Mouse (Mus musculus) MEL (cell line): ENCODE results near the gene Ifih1. TPM values are rescaled to one million over a fixed set of nuclear protein-coding genes. Genes with fewer than 3 reads are reported as not detected.

Experiments used
- DNase-seq: peaks from one replicate; pipeline ENCODE4 v3.0.0; 2011; ENCODE audit warnings: low read depth, low spot score
- H3K27ac ChIP-seq: 2 replicates; pipeline ENCODE4 v1.5.1; 2012; ENCODE audit warnings: low read depth, mild to moderate bottlenecking, control low read depth, low read length, moderate library complexity; ENCODE audit not compliant: control insufficient read depth
- H3K27me3 ChIP-seq, 2 experiments: fragments of 150-350 bp in 1 of 2; sonication (generic) in 1 of 2; 2 replicates each; pipeline ENCODE4 v1.6.1; 2012; ENCODE audit warnings: low read length in 2 of 2, mild to moderate bottlenecking in 2 of 2, improper control_type of control experiment in 1 of 2, moderate library complexity in 1 of 2; ENCODE audit not compliant: insufficient read depth in 2 of 2, control insufficient read depth in 1 of 2
- H3K36me3 ChIP-seq, 2 experiments: 2 replicates each; pipeline ENCODE4 v1.6.1; 2012 to 2014; ENCODE audit warnings: low read length in 2 of 2, improper control_type of control experiment in 1 of 2, inconsistent platforms in 1 of 2, mild to moderate bottlenecking in 1 of 2; ENCODE audit not compliant: insufficient read depth in 2 of 2, control insufficient read depth in 1 of 2
- H3K4me1 ChIP-seq, 2 experiments: fragments of 150-350 bp in 1 of 2; sonication (generic) in 1 of 2; 2 replicates each; pipeline ENCODE4 v1.6.1; 2012; ENCODE audit warnings: low read length in 2 of 2, improper control_type of control experiment in 1 of 2, mild to moderate bottlenecking in 1 of 2; ENCODE audit not compliant: insufficient read depth in 2 of 2, control insufficient read depth in 1 of 2
- H3K4me3 ChIP-seq, 2 experiments: fragments of 150-350 bp in 1 of 2; sonication (generic) in 1 of 2; 2 replicates each; pipeline ENCODE4 v1.5.1; 2012; ENCODE audit warnings: low read depth in 2 of 2, low read length in 2 of 2, mild to moderate bottlenecking in 2 of 2, moderate library complexity in 2 of 2, control low read depth in 1 of 2, improper control_type of control experiment in 1 of 2; ENCODE audit not compliant: control insufficient read depth in 1 of 2, insufficient read depth in 1 of 2
- H3K79me2 ChIP-seq: 2 replicates; pipeline ENCODE4 v1.6.1; 2012; ENCODE audit warnings: mild to moderate bottlenecking, low read length, moderate library complexity; ENCODE audit not compliant: control insufficient read depth, poor library complexity, insufficient read depth
- H3K9ac ChIP-seq: 2 replicates; pipeline ENCODE4 v1.6.1; 2012; ENCODE audit warnings: low read depth, mild to moderate bottlenecking, control low read depth, low read length, moderate library complexity; ENCODE audit not compliant: control insufficient read depth, poor library complexity, severe bottlenecking
- H3K9me3 ChIP-seq: fragments of 150-350 bp; sonication (generic); replicated peaks from 2 replicates; pipeline ENCODE4 v1.6.1; 2012; ENCODE audit warnings: mild to moderate bottlenecking, low read length, improper control_type of control experiment, moderate library complexity; ENCODE audit not compliant: insufficient read depth
- BHLHE40 ChIP-seq: IDR thresholded peaks from 2 replicates; pipeline ENCODE4 v1.6.1; 2012; ENCODE audit warnings: low read depth, mild to moderate bottlenecking, inconsistent platforms, low read length, improper control_type of control experiment, borderline replicate concordance
- CHD2 ChIP-seq: IDR thresholded peaks from 2 replicates; pipeline ENCODE4 v1.6.1; 2011; ENCODE audit warnings: low read length, improper control_type of control experiment
- E2F4 ChIP-seq: IDR thresholded peaks from 2 replicates; pipeline ENCODE4 v1.6.1; 2011; ENCODE audit warnings: low read depth, low read length, improper control_type of control experiment, borderline replicate concordance
- ELF1 ChIP-seq: IDR thresholded peaks from 2 replicates; pipeline ENCODE4 v1.6.1; 2014; ENCODE audit warnings: low read depth, mild to moderate bottlenecking, inconsistent platforms, low read length, improper control_type of control experiment, moderate library complexity
- EP300 ChIP-seq, 2 experiments: IDR thresholded peaks; 2 replicates each; pipeline ENCODE4 v1.6.1; 2011; ENCODE audit warnings: improper control_type of control experiment in 2 of 2, low read length in 2 of 2, low read depth in 1 of 2, mild to moderate bottlenecking in 1 of 2
- ETS1 ChIP-seq: IDR thresholded peaks from 2 replicates; pipeline ENCODE4 v1.6.1; 2012; ENCODE audit warnings: low read depth, mild to moderate bottlenecking, inconsistent platforms, low read length, improper control_type of control experiment, moderate library complexity
- GABPA ChIP-seq: IDR thresholded peaks from 2 replicates; pipeline ENCODE4 v1.6.1; 2012; ENCODE audit warnings: low read depth, mild to moderate bottlenecking, inconsistent platforms, low read length, improper control_type of control experiment, moderate library complexity
- GATA1 ChIP-seq: IDR thresholded peaks from 2 replicates; pipeline ENCODE4 v1.6.1; 2011; ENCODE audit warnings: low read depth, low read length, improper control_type of control experiment
- HCFC1 ChIP-seq: IDR thresholded peaks from 2 replicates; pipeline ENCODE4 v1.6.1; 2012; ENCODE audit warnings: low read depth, mild to moderate bottlenecking, inconsistent platforms, low read length, improper control_type of control experiment, moderate library complexity
- JUND ChIP-seq: IDR thresholded peaks from 2 replicates; pipeline ENCODE4 v1.6.1; 2011; ENCODE audit warnings: low read depth, mild to moderate bottlenecking, improper control_type of control experiment, low read length
- KAT2A ChIP-seq: conservative IDR thresholded peaks from 2 replicates; pipeline ENCODE4 v1.6.1; 2012; ENCODE audit warnings: low read depth, low read length, improper control_type of control experiment, inconsistent platforms
- MAX ChIP-seq: IDR thresholded peaks from 2 replicates; pipeline ENCODE4 v1.6.1; 2011; ENCODE audit warnings: low read length, improper control_type of control experiment
- MAZ ChIP-seq: IDR thresholded peaks from 2 replicates; pipeline ENCODE4 v1.6.1; 2012; ENCODE audit warnings: low read depth, mild to moderate bottlenecking, inconsistent platforms, low read length, improper control_type of control experiment
- MXI1 ChIP-seq: IDR thresholded peaks from 2 replicates; pipeline ENCODE4 v1.6.1; 2011; ENCODE audit warnings: mild to moderate bottlenecking, low read depth, low read length, improper control_type of control experiment
- MYB ChIP-seq: IDR thresholded peaks from 2 replicates; pipeline ENCODE4 v1.6.1; 2011; ENCODE audit warnings: mild to moderate bottlenecking, low read depth, low read length, improper control_type of control experiment
- MYC ChIP-seq: IDR thresholded peaks from 2 replicates; pipeline ENCODE4 v1.6.1; 2011; ENCODE audit warnings: low read depth, mild to moderate bottlenecking, low read length, improper control_type of control experiment, moderate library complexity
- NRF1 ChIP-seq: IDR thresholded peaks from 2 replicates; pipeline ENCODE4 v1.6.1; 2014; ENCODE audit warnings: low read depth, mild to moderate bottlenecking, inconsistent platforms, low read length, improper control_type of control experiment, moderate library complexity; ENCODE audit not compliant: poor library complexity, insufficient read depth, severe bottlenecking
- POLR2A ChIP-seq, 2 experiments: IDR thresholded peaks; 2 replicates each; pipeline ENCODE4 v1.6.1; 2011 to 2012; ENCODE audit warnings: low read length in 2 of 2, mild to moderate bottlenecking in 2 of 2, control low read depth in 1 of 2, improper control_type of control experiment in 1 of 2, low read depth in 1 of 2, moderate library complexity in 1 of 2; ENCODE audit not compliant: control insufficient read depth in 1 of 2, insufficient read depth in 1 of 2, poor library complexity in 1 of 2
- POLR2AphosphoS2 ChIP-seq: IDR thresholded peaks from 2 replicates; pipeline ENCODE4 v1.6.1; 2011; ENCODE audit warnings: low read length, improper control_type of control experiment
- POLR2AphosphoS5 ChIP-seq: IDR thresholded peaks from 2 replicates; pipeline ENCODE4 v1.6.1; 2012; ENCODE audit warnings: low read depth, borderline replicate concordance, mild to moderate bottlenecking, inconsistent platforms, low read length, moderate library complexity, mixed read lengths
- RAD21 ChIP-seq: IDR thresholded peaks from 2 replicates; pipeline ENCODE4 v1.6.1; 2011; ENCODE audit warnings: mild to moderate bottlenecking, low read depth, low read length, improper control_type of control experiment
- TAL1 ChIP-seq: IDR thresholded peaks from 2 replicates; pipeline ENCODE4 v1.6.1; 2012; ENCODE audit warnings: mild to moderate bottlenecking, inconsistent platforms, low read length, moderate library complexity, mixed read lengths
- TBP ChIP-seq: IDR thresholded peaks from 2 replicates; pipeline ENCODE4 v1.8.0; 2011; ENCODE audit warnings: low read depth, low read length, improper control_type of control experiment
- TCF12 ChIP-seq: IDR thresholded peaks from 2 replicates; pipeline ENCODE4 v1.6.1; 2014; ENCODE audit warnings: low read depth, mild to moderate bottlenecking, inconsistent platforms, low read length, improper control_type of control experiment, moderate library complexity
- UBTF ChIP-seq: IDR thresholded peaks from 2 replicates; pipeline ENCODE4 v1.6.1; 2012; ENCODE audit warnings: low read depth, mild to moderate bottlenecking, inconsistent platforms, low read length, improper control_type of control experiment, moderate library complexity, borderline replicate concordance; ENCODE audit not compliant: insufficient read depth
- USF2 ChIP-seq, 2 experiments: IDR thresholded peaks; 2 replicates each; pipeline ENCODE4 v1.6.1; 2011 to 2012; ENCODE audit warnings: improper control_type of control experiment in 2 of 2, low read length in 2 of 2, borderline replicate concordance in 1 of 2, inconsistent platforms in 1 of 2, low read depth in 1 of 2, mild to moderate bottlenecking in 1 of 2; ENCODE audit not compliant: insufficient read depth in 1 of 2
- ZKSCAN1 ChIP-seq: IDR thresholded peaks from 2 replicates; pipeline ENCODE4 v1.6.1; 2012; ENCODE audit warnings: low read depth, mild to moderate bottlenecking, inconsistent platforms, low read length, improper control_type of control experiment, moderate library complexity
- ZMIZ1 ChIP-seq: IDR thresholded peaks from 2 replicates; pipeline ENCODE4 v1.6.1; 2012; ENCODE audit warnings: low read depth, mild to moderate bottlenecking, inconsistent platforms, low read length, improper control_type of control experiment, moderate library complexity
- polyA plus RNA-seq, 2 experiments: library from polyadenylated mRNA; stranded (reverse) in 1 of 2; unstranded in 1 of 2; fragments of >175 nt in 1 of 2; fragments of >200 nt in 1 of 2; gene quantifications; 2 replicates each; pipeline versions ENCODE4 v1.2.1 to v1.2.4; 2012; ENCODE audit warnings: low replicate concordance in 2 of 2, low read depth in 1 of 2; ENCODE audit not compliant: insufficient read length in 2 of 2, insufficient read depth in 1 of 2, missing spikeins in 1 of 2
- total RNA-seq: library from RNA; depleted of rRNA; stranded (reverse); fragments of 300-350 nt; gene quantifications from 2 replicates; pipeline ENCODE4 v1.2.3, GENCODE M21; 2012

Ifih1 gene
- total and polyA plus RNA-seq, 3 experiments: 11.4 to 71.9 (median 41.5) TPM

- Histone ChIP-seq H3K36me3 (peaks cover 2 to 52% of the 10 kb centered on the region in 2 experiments; a peak in 3 of 4 replicates), H3K4me1 (peaks cover 27 to 34% of the 10 kb centered on the region in 2 experiments), H3K9me3 (no peaks in the 10 kb centered on the region), H3K79me2 (no peaks in the 10 kb centered on the region; the same call in 1 of the 2 replicates), H3K27ac (peak overlapping the region; percentile 96), H3K27me3 (no peaks in the 10 kb centered on the region), H3K4me3 (no peak overlapping the region), H3K9ac (peak overlapping the region; percentile 44)
- TF ChIP-seq E2F4 (no peak), ETS1 (no peak; the same call in 1 of the 2 replicates), TAL1 (peak; percentile 64), POLR2AphosphoS5 (no peak), RAD21 (no peak), TCF12 (peak; percentile 60; the same call in 1 of the 2 replicates), EP300 (IDR thresholded peaks at IDR 0.05; ENCODE audit: low read depth in 1 of 2, low read length in 2 of 2) (peak in 1 of 2 experiments; percentile 75; a peak in 2 of 4 replicates), JUND (no peak), ZMIZ1 (no peak), MYC (no peak), KAT2A (no peak), HCFC1 (no peak), TBP (peak; percentile 30; the same call in 1 of the 2 replicates), USF2 (IDR thresholded peaks at IDR 0.05; ENCODE audit: borderline replicate concordance in 1 of 2, insufficient read depth in 1 of 2, low read depth in 1 of 2, low read length in 2 of 2) (no peak), GATA1 (0 out of 2 replicates have a peak, but pooled peaks have one; percentile 31), ELF1 (no peak)
- DNase-seq: peak; percentile 66
Observed at GRCm38 (mm10) chr2:62619679-62620078, 26.4 kb downstream of the Ifih1 start.

GRCm38 (mm10) chr2:62618934-62619341 lies 27.1 kb downstream of the Ifih1 start:
- Histone ChIP-seq H3K27me3 (no peaks in the 10 kb centered on the region), H3K36me3 (peaks cover 2 to 51% of the 10 kb centered on the region in 2 experiments; a peak in 3 of 4 replicates), H3K79me2 (no peaks in the 10 kb centered on the region; the same call in 1 of the 2 replicates), H3K9me3 (no peaks in the 10 kb centered on the region), H3K4me1 (peaks cover 27 to 34% of the 10 kb centered on the region in 2 experiments), H3K9ac (no peak overlapping the region), H3K4me3 (no peak overlapping the region), H3K27ac (peak overlapping the region; percentile 67)
- DNase-seq: peak; percentile 96
- no peak for TF ChIP-seq MXI1
- peak; percentile 86 for TF ChIP-seq BHLHE40
- peak; percentile 75 for TF ChIP-seq CHD2
- TF ChIP-seq NRF1: no peak
- 0 out of 2 replicates have a peak, but pooled peaks have one; percentile 63 for TF ChIP-seq MAX
- TF ChIP-seq ZKSCAN1: no peak
- TF ChIP-seq POLR2AphosphoS5: no peak
- peak; percentile 79; the same call in 1 of the 2 replicates for TF ChIP-seq TBP
- TF ChIP-seq POLR2AphosphoS2: peak; percentile 81
- 0 out of 2 replicates have a peak, but pooled peaks have one; percentile 76 for TF ChIP-seq MAZ
- TF ChIP-seq ELF1: 0 out of 2 replicates have a peak, but pooled peaks have one; percentile 13
- peak; percentile 48; the same call in 1 of the 2 replicates for TF ChIP-seq HCFC1
- peak; percentile 100 for TF ChIP-seq EP300 (IDR thresholded peaks at IDR 0.05; ENCODE audit: low read depth in 1 of 2, low read length in 2 of 2)
- peak; percentile 100 for TF ChIP-seq MYB
- no peak for TF ChIP-seq POLR2A (IDR thresholded peaks at IDR 0.05; ENCODE audit: control insufficient read depth in 1 of 2, insufficient read depth in 1 of 2, low read depth in 1 of 2, low read length in 2 of 2, poor library complexity in 1 of 2)
- TF ChIP-seq E2F4: peak; percentile 74; the same call in 1 of the 2 replicates
- no peak for TF ChIP-seq UBTF
- TF ChIP-seq TAL1: peak; percentile 99
- TF ChIP-seq JUND: peak; percentile 93
- TF ChIP-seq GABPA: peak; percentile 89
